Mouse (Mus musculus) stomach, postnatal 0 days (tissue): ENCODE measurements at regions not wholly inside any gene's neighbourhood (a gene's known extent, or its start where the extent isn't known, plus 50 kb on each side); places are given as distances from the start of the nearest gene placed in this dataset.

Experiments used
- CTCF ChIP-seq: IDR thresholded peaks from 2 replicates; pipeline ENCODE4 v1.5.1; 2016; ENCODE audit warnings: antibody characterized with exemption, low read depth, mild to moderate bottlenecking, moderate library complexity
- EP300 ChIP-seq: optimal IDR thresholded peaks from 2 replicates; pipeline ENCODE3; 2016; ENCODE audit warnings: antibody characterized with exemption

- TF ChIP-seq CTCF (no peak), EP300 (no peak)
These were observed 155.8 kb downstream of the Tmx1 start for GRCm38 (mm10) chr12:70608672-70609071.
